Comparison of ENCODE assay signal across 7 mouse cellular contexts in the genomic region with DNA sequence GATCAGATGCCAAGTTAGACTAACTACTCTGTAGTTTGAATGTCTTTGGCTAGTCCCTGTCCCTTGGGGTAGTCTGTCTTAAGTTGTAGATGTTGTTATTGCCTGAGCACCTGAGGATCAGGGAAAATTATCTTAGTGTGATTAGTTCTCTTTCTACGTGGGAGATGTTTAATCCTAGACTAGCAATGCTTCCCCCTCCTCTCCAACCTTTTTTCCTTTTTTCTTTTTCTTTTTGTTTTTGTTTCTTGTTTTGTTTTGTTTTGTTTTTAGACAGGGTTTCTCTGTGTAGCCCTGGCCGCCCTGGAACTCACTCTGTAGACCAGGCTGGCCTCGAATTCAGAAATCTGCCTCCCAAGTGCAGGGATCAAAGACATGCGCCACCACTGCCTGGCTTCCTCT. TPM values are rescaled to one million over a fixed set of nuclear protein-coding genes. Genes with fewer than 3 reads are reported as not detected.
DNase-seq lines count a peak whose midpoint lies in the region; ATAC-seq and TF ChIP-seq lines count a peak whose summit lies in the region.

A gene (minus strand): TSS at position 100 of the 399 bp plus-strand sequence.

- H3K9ac ChIP-seq in MEL (ENCODE audit: control insufficient read depth, low read depth, low read length, poor library complexity, severe bottlenecking): peak within 1 kb of the TSS; percentile 94
- peak within 1 kb of the TSS; percentile 97 for H3K9ac ChIP-seq in forebrain, embryonic 15.5 days (replicated peaks)
- peak within 1 kb of the TSS; percentile 92 for H3K9ac ChIP-seq in hindbrain, embryonic 13.5 days
- peak within 1 kb of the TSS; percentile 98 for H3K9ac ChIP-seq in liver, embryonic 15.5 days

- no peak for TF ChIP-seq POLR2A in MEL (IDR thresholded peaks at IDR 0.05; ENCODE audit: control insufficient read depth in 1 of 2, insufficient read depth in 1 of 2, low read depth in 1 of 2, low read length in 2 of 2, poor library complexity in 1 of 2)

- no peak for TF ChIP-seq CTCF in E14TG2a.4 (conservative IDR thresholded peaks at IDR 0.05; ENCODE audit: low read length)
- no peak for TF ChIP-seq CTCF in MEL (IDR thresholded peaks at IDR 0.05 in 2 of 3, conservative IDR thresholded peaks at IDR 0.05 in 1 of 3; ENCODE audit: control insufficient read depth in 1 of 3, insufficient read depth in 1 of 3, low read depth in 2 of 3, low read length in 3 of 3, poor library complexity in 1 of 3, severe bottlenecking in 1 of 3)

- TF ChIP-seq EP300 in MEL (IDR thresholded peaks at IDR 0.05; ENCODE audit: low read depth in 1 of 2, low read length in 2 of 2): 0 out of 4 replicates have a peak, but pooled peaks of 1 of the 2 experiments have one; percentile 4

- DNase-seq in MEL (ENCODE audit: low read depth, low spot score): no peak
- DNase-seq in retina, postnatal 1 day: no peak
- no peak for DNase-seq in ovary, postnatal 14 days (ENCODE audit: low spot score)

- H3K4me1 ChIP-seq in E14TG2a.4 (replicated peaks; ENCODE audit: low read depth, low read length) (peaks cover 32% of the 10 kb centered on the region), MEL (ENCODE audit: control insufficient read depth in 1 of 2, insufficient read depth in 2 of 2, low read length in 2 of 2) (peaks cover 14 to 41% of the 10 kb centered on the region in 2 experiments)
- peaks cover 23% of the 10 kb centered on the region for H3K4me1 ChIP-seq in forebrain, embryonic 15.5 days
- H3K4me1 ChIP-seq in hindbrain, embryonic 13.5 days (replicated peaks): peaks cover 17% of the 10 kb centered on the region
- H3K4me1 ChIP-seq in liver, embryonic 15.5 days (replicated peaks): peaks cover 86% of the 10 kb centered on the region

- peaks cover 15% of the 10 kb centered on the region for H3K36me3 ChIP-seq in E14TG2a.4 (ENCODE audit: insufficient read depth, low read length)
- H3K36me3 ChIP-seq in MEL (ENCODE audit: control insufficient read depth in 1 of 2, insufficient read depth in 2 of 2, low read length in 2 of 2): peaks cover 2 to 42% of the 10 kb centered on the region in 2 experiments; a peak in 3 of 4 replicates
- 0 out of 2 replicates have a peak, but pooled peaks cover under 1% of the 10 kb centered on the region for H3K36me3 ChIP-seq in forebrain, embryonic 15.5 days
- H3K36me3 ChIP-seq in hindbrain, embryonic 13.5 days: peaks cover 3% of the 10 kb centered on the region
- H3K36me3 ChIP-seq in liver, embryonic 15.5 days (replicated peaks): peaks cover 14% of the 10 kb centered on the region

- H3K27me3 ChIP-seq in E14TG2a.4 (ENCODE audit: insufficient read depth, low read length) (no peaks in the 10 kb centered on the region), MEL (ENCODE audit: control insufficient read depth in 1 of 2, insufficient read depth in 2 of 2, low read length in 2 of 2) (no peaks in the 10 kb centered on the region)
- H3K27me3 ChIP-seq in forebrain, embryonic 15.5 days: no peaks in the 10 kb centered on the region
- H3K27me3 ChIP-seq in hindbrain, embryonic 13.5 days: no peaks in the 10 kb centered on the region
- H3K27me3 ChIP-seq in liver, embryonic 15.5 days: no peaks in the 10 kb centered on the region

- no peak for ATAC-seq in forebrain, embryonic 15.5 days (replicated peaks)
- 0 out of 2 replicates have a peak, but pooled peaks have one; percentile 4 for ATAC-seq in hindbrain, embryonic 13.5 days (ENCODE audit: low FRiP score)
- ATAC-seq in liver, embryonic 15.5 days (ENCODE audit: insufficient read depth): no peak

- peaks cover 15% of the 10 kb centered on the region for H3K79me2 ChIP-seq in MEL (ENCODE audit: control insufficient read depth, insufficient read depth, low read length, poor library complexity)

- TF ChIP-seq RAD21 in MEL (IDR thresholded peaks at IDR 0.05; ENCODE audit: low read depth, low read length): no peak

- peak within 1 kb of the TSS; percentile 87 for H3K27ac ChIP-seq in MEL (ENCODE audit: control insufficient read depth, low read depth, low read length)
- peak within 1 kb of the TSS; percentile 93 for H3K27ac ChIP-seq in forebrain, embryonic 15.5 days (replicated peaks)
- peak within 1 kb of the TSS; percentile 96 for H3K27ac ChIP-seq in hindbrain, embryonic 13.5 days
- H3K27ac ChIP-seq in liver, embryonic 15.5 days (replicated peaks): peak within 1 kb of the TSS; percentile 99

- peak within 1 kb of the TSS; percentile 89 for H3K4me3 ChIP-seq in E14TG2a.4 (replicated peaks; ENCODE audit: low read length)
- peak within 1 kb of the TSS; percentile 78 to 83 for H3K4me3 ChIP-seq in MEL (ENCODE audit: control insufficient read depth in 1 of 2, insufficient read depth in 1 of 2, low read depth in 2 of 2, low read length in 2 of 2)
- H3K4me3 ChIP-seq in forebrain, embryonic 15.5 days: peak within 1 kb of the TSS; percentile 71
- H3K4me3 ChIP-seq in hindbrain, embryonic 13.5 days: peak within 1 kb of the TSS; percentile 74
- H3K4me3 ChIP-seq in liver, embryonic 15.5 days (replicated peaks): peak within 1 kb of the TSS; percentile 92

- peak within 1 kb of the TSS; percentile 91 for H3K4me2 ChIP-seq in forebrain, embryonic 15.5 days (replicated peaks)
- H3K4me2 ChIP-seq in hindbrain, embryonic 13.5 days: peak within 1 kb of the TSS; percentile 83
- peak within 1 kb of the TSS; percentile 95 for H3K4me2 ChIP-seq in liver, embryonic 15.5 days

- 73% methylated on average over 4 of the region's 4 CpGs for WGBS in forebrain, embryonic 15.5 days
- WGBS in hindbrain, embryonic 13.5 days: 81% methylated on average over 4 of the region's 4 CpGs
- 43% methylated on average over 4 of the region's 4 CpGs for WGBS in liver, embryonic 15.5 days (ENCODE audit: insufficient replicate concordance)

- H3K9me3 ChIP-seq in E14TG2a.4 (ENCODE audit: low read length) (no peaks in the 10 kb centered on the region), MEL (replicated peaks; ENCODE audit: insufficient read depth, low read length) (no peaks in the 10 kb centered on the region)
- H3K9me3 ChIP-seq in forebrain, embryonic 15.5 days: no peaks in the 10 kb centered on the region
- H3K9me3 ChIP-seq in hindbrain, embryonic 13.5 days: no peaks in the 10 kb centered on the region
- H3K9me3 ChIP-seq in liver, embryonic 15.5 days (replicated peaks): no peaks in the 10 kb centered on the region

TF ChIP-seq in MEL, 35 proteins besides CTCF, POLR2A, EP300 and RAD21:
- TF ChIP-seq TCF12 (IDR thresholded peaks at IDR 0.05; ENCODE audit: low read depth, low read length): no peak
- TF ChIP-seq E2F4 (IDR thresholded peaks at IDR 0.05; ENCODE audit: borderline replicate concordance, low read depth, low read length): no peak
- no peak for TF ChIP-seq ELF1 (IDR thresholded peaks at IDR 0.05; ENCODE audit: low read depth, low read length)
- TF ChIP-seq MXI1 (IDR thresholded peaks at IDR 0.05; ENCODE audit: low read depth, low read length): no peak
- no peak for TF ChIP-seq MAZ (IDR thresholded peaks at IDR 0.05; ENCODE audit: low read depth, low read length)
- TF ChIP-seq NELFE (IDR thresholded peaks at IDR 0.05; ENCODE audit: low read depth, low read length): no peak
- TF ChIP-seq UBTF (IDR thresholded peaks at IDR 0.05; ENCODE audit: borderline replicate concordance, insufficient read depth, low read depth, low read length): no peak
- TF ChIP-seq USF1 (IDR thresholded peaks at IDR 0.05; ENCODE audit: low read depth, low read length): no peak
- TF ChIP-seq MYB (IDR thresholded peaks at IDR 0.05; ENCODE audit: low read depth, low read length): no peak
- no peak for TF ChIP-seq POLR2AphosphoS5 (IDR thresholded peaks at IDR 0.05; ENCODE audit: borderline replicate concordance, low read depth, low read length)
- TF ChIP-seq CHD1 (IDR thresholded peaks at IDR 0.05; ENCODE audit: low read depth, low read length): no peak
- no peak for TF ChIP-seq ZNF384 (IDR thresholded peaks at IDR 0.05; ENCODE audit: low read depth, low read length)
- TF ChIP-seq USF2 (IDR thresholded peaks at IDR 0.05; ENCODE audit: borderline replicate concordance in 1 of 2, insufficient read depth in 1 of 2, low read depth in 1 of 2, low read length in 2 of 2): no peak
- no peak for TF ChIP-seq MEF2A (IDR thresholded peaks at IDR 0.05; ENCODE audit: extremely low read depth, insufficient replicate concordance, low read depth, low read length, poor library complexity, severe bottlenecking)

RNA-seq across cellular contexts. Expression of the gene that starts here (rescaled TPM):
- 83.2 and 89.1 TPM in 2 replicates for total RNA-seq in MEL (2012; rRNA removed)
- 100 to 1,000 TPM in 1 of 2 experiments, 10 to 100 TPM in 1; 67.6 to 631 TPM for polyA plus RNA-seq in MEL (2012; ENCODE audit: insufficient read depth in 1 of 2, insufficient read length in 2 of 2, low read depth in 1 of 2, low replicate concordance in 2 of 2, missing spikeins in 1 of 2)
- polyA plus RNA-seq in forebrain, embryonic 15.5 days (2015; fragmentation: Nextera tagmentation; extraction: Ambion mirVana): 97.4 and 97.5 TPM in 2 replicates
- polyA plus RNA-seq in hindbrain, embryonic 13.5 days (2015; fragmentation: Nextera tagmentation; extraction: Ambion mirVana): 72.4 and 75.0 TPM in 2 replicates
- polyA plus RNA-seq in liver, embryonic 15.5 days (2015; fragmentation: Nextera tagmentation; extraction: Ambion mirVana): 67.2 and 69.0 TPM in 2 replicates
